Mouse (Mus musculus) heart, postnatal 14 days (tissue): ENCODE measurements around the gene Zmynd10. TPM values are rescaled to one million over a fixed set of nuclear protein-coding genes. Genes with fewer than 3 reads are reported as not detected.

Experiments used
- DNase-seq, 2 experiments: peaks; one replicate each; pipeline ENCODE4 v3.0.0; 2021 to 2022
- intact Hi-C: fragments of 180-260 bp; cut with DNase I; formaldehyde crosslinking; loops from one replicate; pipeline ENCODE4 v1.15.1; 2025
- long read RNA-seq, 2 experiments: library from polyadenylated mRNA; stranded (forward); transcript quantifications; one replicate each; pipeline ENCODE4 v2.0.0; 2021
- total RNA-seq, 2 experiments: library from RNA; stranded (reverse); gene quantifications; 2 replicates each; pipeline ENCODE4 v1.2.3; 2021

Zmynd10 gene
- not detected for total RNA-seq
- long read RNA-seq, experiment 1: 0 reads
- long read RNA-seq, experiment 2: 0 reads

DNA sequence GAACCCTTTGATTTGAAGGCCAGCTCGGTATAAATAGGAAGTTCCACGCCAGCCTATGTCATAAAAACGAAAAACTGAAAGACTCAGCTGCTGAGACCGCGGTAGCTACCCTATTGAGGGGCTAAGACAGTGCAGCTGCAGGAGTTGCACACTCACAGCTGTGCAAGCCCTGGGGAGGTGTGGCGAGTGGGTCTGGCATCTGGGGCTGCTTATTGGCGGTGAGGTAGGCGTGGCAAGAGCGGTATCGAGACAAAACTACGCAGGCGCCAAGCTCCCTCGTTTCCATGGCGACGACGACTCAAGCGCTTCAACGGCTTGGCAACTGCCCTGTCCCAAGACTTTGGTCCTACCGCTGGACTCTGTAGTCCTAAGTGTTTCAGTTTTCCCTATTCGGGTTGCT lies at the start of gene Zmynd10:
Zmynd10 (plus strand) TSS at position 273 of the 400 bp plus-strand sequence.
- intact Hi-C loops: no loop called here
- DNase-seq: peak; percentile 84 to 90

DNA sequence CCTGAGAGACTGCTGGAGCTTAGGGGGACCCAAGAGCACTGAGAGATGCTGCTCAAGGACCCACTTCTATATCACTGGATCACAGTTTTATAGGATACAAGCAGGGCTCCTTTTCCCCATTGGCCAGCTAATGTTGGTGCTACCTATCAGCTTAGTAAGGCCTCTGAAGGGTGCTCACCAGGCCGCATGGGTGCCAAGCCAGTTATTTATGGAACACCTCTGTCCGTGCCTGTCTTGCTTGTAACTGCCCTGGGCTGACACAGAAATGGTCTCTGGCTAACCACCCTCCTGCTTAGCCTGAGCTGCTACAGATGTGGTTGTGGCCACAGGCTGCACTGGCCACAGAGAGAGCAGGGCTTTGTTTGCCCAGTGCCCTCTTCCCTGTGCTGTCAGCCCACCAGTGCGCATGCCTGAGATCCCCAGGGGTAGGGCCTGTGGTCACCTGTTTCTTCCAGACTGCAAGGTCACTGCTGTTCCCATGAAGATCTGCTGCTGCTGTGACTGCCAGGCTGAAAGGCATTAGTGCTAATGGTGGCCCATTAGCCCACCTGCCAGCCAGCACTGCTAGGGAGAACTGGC lies 46.3 kb upstream of the Zmynd10 start:
- DNase-seq: no peak

DNA sequence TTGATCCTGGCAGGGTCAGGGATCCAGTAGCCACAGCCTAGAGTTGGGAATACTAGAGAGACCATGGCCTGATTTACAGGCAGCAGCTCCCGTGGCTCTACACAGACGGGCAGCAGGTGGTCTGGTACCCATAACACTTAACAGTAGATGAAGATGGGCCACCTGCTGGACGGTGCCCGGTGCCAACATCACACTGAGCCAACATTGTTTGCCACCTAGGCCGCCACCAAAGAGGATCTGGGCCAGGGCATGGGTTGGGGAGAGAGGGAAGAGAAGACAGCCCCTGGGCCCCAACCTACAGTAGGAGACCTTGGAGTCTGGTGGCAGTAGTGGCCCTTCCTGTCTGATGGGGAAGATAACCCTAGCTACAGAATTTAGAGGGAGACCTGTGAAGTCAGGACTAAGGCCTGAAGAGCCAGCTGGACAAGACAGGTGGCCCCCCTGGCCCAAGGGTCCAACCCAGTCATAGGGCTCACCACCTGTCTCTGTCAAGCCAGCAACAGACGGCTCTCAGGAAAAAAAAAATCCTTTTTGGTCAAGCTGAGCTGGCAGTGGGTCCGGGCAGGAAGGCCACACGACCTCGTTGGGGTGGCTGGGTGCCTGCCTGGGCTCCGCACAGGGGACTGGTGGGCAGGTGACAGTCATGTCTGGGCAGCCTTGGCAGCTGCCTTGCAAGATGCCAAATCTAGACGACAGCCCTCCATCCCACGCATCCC lies 44.8 kb upstream of the Zmynd10 start:
- DNase-seq: no peak
- intact Hi-C loops: no loop called here

More for the DNA sequence above, 46.3 kb upstream of the Zmynd10 start:
- intact Hi-C loops: no loop called here

- DNase-seq: peak in 1 of 2 experiments; percentile 16
- intact Hi-C loops: no loop called here
These were observed 42.2 kb upstream of the Zmynd10 start for GRCm38 (mm10) chr9:107504662-107505537.

DNA sequence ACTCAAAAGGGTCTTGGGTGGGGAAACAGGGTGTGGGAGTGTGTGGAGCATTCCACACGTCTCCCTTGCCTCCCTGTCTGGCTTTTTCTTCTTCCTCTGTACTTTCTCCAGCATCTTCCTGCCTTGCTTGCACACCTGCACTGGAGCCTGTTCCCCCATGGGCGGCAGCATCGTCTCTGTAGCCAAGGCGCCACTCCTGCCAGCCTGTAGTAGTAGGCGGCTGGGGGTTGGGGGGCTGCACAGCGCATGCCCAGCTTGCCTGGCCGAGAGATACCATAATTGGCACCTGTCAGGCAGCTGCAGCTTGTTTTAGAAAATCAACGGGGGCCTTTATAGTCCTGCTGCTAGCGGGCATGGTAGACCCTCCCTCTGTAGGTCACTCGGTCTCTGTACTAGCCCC lies 38.8 kb upstream of the Zmynd10 start:
- intact Hi-C loops: no loop called here
- DNase-seq: no peak

DNA sequence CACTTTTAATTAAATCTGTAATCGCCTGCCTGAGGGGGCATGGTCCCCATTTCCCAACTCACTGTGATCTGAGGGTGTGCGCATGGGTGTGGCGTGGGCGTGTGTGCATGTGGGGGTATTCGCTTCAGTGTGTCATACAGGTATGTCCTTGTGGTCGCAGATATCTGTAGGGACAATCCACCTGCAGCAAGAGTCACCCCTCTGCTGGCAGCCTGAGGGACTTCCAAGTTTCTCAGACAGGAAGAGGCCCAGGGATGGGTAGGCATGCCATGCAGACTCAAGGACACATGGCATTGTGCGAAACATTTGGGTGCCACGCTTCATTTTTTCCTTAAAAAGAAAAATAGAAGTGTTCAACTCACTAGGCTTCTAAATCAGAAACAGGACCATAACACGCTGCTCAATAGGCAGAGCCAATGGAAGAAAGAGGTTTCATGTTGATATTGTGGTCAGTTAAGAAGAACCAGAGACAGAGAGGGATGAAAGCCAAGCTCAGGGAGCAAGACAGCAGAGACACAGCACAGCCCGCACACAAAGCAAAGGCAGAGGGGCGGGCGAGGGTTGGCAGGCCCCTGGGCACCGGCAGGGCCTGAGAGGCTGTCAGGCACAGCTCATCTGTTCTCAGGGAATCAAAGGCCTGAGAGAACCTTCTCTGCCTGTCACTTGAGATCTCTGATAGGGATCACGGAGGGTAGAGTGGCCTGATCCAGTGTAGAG lies 36.6 kb upstream of the Zmynd10 start:
- intact Hi-C loops: loop anchor here (5.0 kb wide), 1 partner anchor 218 kb away; no protein-coding TSS in a partner anchor
- DNase-seq: no peak

GRCm38 (mm10) chr9:107511436-107511835 lies 35.7 kb upstream of the Zmynd10 start:
- DNase-seq: no peak
- intact Hi-C loops: loop anchor here (5.0 kb wide), 1 partner anchor 219 kb away; no protein-coding TSS in a partner anchor

- intact Hi-C loops: loop anchor here (5.0 kb wide), 1 partner anchor 220 kb away; no protein-coding TSS in a partner anchor
- DNase-seq: no peak
These were observed 34.8 kb upstream of the Zmynd10 start for GRCm38 (mm10) chr9:107512326-107512725.

- intact Hi-C loops: loop anchor here (1.0 to 5.0 kb wide), 3 partner anchors 148 to 222 kb away; no protein-coding TSS in a partner anchor
- peak; percentile 86 to 91 for DNase-seq
These were observed 32.7 kb upstream of the Zmynd10 start for GRCm38 (mm10) chr9:107514303-107514955.

DNA sequence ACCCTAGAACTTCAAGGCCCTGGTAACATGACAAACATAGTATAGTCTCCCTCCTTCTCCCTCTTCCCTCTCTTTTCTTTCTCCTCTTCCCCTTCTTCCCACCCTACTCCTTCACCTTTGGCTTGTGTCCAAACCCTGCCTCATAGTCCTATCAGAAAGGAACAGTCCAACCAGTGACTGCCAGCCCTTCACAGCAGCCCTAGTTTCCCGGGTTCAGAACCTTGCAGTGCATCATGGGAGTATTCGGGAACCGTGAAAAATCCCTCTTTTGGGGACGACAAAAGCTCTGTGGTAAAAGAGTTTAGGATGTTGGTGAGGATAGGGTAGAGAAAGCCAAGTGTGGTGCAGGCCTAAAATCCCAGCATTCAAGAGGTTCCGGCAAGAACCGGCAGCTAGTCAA lies 26.8 kb upstream of the Zmynd10 start:
- intact Hi-C loops: no loop called here
- DNase-seq: no peak

- DNase-seq: no peak
- intact Hi-C loops: no loop called here
These were observed 25.9 kb upstream of the Zmynd10 start for GRCm38 (mm10) chr9:107521190-107521589.

DNA sequence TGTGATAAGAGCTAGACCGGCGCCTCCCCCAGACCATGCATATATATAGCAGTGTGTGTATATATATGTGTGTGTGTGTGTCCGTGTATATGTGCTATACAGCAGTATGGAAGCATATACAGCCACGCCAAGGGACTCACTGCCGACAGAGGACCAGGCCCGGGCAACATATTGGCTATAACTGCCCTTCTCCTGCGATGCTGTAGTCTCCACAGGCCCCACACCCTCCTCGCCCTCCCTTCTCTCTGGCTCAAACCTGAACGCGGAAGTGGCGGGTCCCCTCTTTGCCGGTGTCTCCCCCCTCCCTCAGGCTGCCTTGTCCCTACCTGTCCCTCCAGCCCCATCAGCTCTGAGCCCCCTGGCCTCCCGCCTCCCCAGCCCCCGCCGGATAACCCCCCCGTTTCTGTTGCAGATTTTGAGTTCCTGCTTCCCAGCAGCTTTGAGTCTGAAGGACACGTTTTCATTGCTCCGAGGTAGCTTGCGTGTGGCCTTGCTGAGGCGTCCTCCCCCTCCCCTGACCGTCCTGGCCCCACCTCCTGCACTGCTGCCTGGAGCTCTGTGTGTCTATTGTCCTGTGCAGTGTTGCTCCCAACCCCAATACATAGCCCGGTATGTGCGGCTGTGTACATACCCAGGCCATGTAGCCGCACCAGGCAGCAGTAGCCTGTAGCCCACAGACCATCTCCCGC lies 25.2 kb upstream of the Zmynd10 start:
- DNase-seq: no peak
- intact Hi-C loops: no loop called here

- no peak for DNase-seq
- intact Hi-C loops: no loop called here
These were observed 24.7 kb upstream of the Zmynd10 start for GRCm38 (mm10) chr9:107522400-107522711.

GRCm38 (mm10) chr9:107526198-107527026 lies 20.7 kb upstream of the Zmynd10 start:
- peak; percentile 58 to 75 for DNase-seq
- intact Hi-C loops: no loop called here

GRCm38 (mm10) chr9:107533791-107534407 lies 13.2 kb upstream of the Zmynd10 start, which contains the start of gene Tmem115:
Gene Tmem115, plus strand, starts transcription at chr9:107533945.
- intact Hi-C loops: no loop called here
- peak; percentile 89 to 92 for DNase-seq

- DNase-seq: peak; percentile 45 to 56
- intact Hi-C loops: no loop called here
These were observed 12.5 kb upstream of the Zmynd10 start for GRCm38 (mm10) chr9:107534408-107535202.

DNA sequence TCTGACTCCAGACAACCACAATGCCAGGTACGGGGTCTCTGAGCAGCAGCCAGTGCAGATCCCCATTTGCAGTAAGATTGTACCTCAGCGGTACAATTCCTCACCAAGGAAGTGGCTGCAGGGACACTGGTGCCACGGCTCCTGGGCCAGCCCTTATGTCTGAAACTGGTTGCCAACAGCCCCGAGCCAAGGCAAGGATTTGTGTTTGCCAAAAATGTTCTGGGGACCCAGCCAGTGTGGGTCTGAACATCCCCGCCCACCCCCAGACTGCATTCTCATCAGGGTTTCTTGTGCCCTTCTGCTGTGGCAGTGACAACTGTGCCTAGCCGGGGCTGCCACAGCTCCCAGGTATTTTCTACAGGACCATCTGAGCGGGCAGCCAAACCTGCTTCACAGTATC lies 8.9 kb upstream of the Zmynd10 start:
- intact Hi-C loops: no loop called here
- no peak for DNase-seq
